Mouse (Mus musculus) limb, embryonic 11.5 days (tissue): Measurements from ENCODE around the gene Ror1. TPM values are rescaled to one million over a fixed set of nuclear protein-coding genes. Genes with fewer than 3 reads are reported as not detected.

Source experiments
- ATAC-seq: fragments of 200-750 bp; cut with Nextera tagmentation; 2 replicates; pipeline ENCODE4 v1.8.0; 2017; ENCODE audit warnings: low read depth; ENCODE audit not compliant: insufficient number of reproducible peaks, low FRiP score, low TSS enrichment
- DNase-seq: peaks from one replicate; pipeline ENCODE4 v3.0.0-alpha.2; 2015; ENCODE audit warnings: low spot score
- H3K27ac ChIP-seq: fragments of 300-500 bp; sonication (generic); replicated peaks from 2 replicates; pipeline ENCODE4 v1.5.1; 2014; ENCODE audit warnings: low read depth, mild to moderate bottlenecking, low read length
- H3K27me3 ChIP-seq: fragments of 300-500 bp; sonication (generic); 2 replicates; pipeline ENCODE4 v1.6.1; 2014; ENCODE audit warnings: mild to moderate bottlenecking, low read length, mixed read lengths; ENCODE audit not compliant: control insufficient read depth, insufficient read depth
- H3K36me3 ChIP-seq: fragments of 300-500 bp; sonication (generic); 2 replicates; pipeline ENCODE4 v1.6.1; 2014; ENCODE audit warnings: mild to moderate bottlenecking, low read length, moderate library complexity, mixed read lengths; ENCODE audit not compliant: control insufficient read depth, insufficient read depth
- H3K4me1 ChIP-seq: fragments of 300-500 bp; sonication (generic); 2 replicates; pipeline ENCODE4 v1.6.1; 2014; ENCODE audit warnings: low read length, mixed read lengths; ENCODE audit not compliant: control insufficient read depth, insufficient read depth
- H3K4me2 ChIP-seq: fragments of 300-500 bp; sonication (generic); 2 replicates; pipeline ENCODE4 v1.6.1; 2014; ENCODE audit warnings: low read depth, mild to moderate bottlenecking, moderate library complexity; ENCODE audit not compliant: severe bottlenecking
- H3K4me3 ChIP-seq: fragments of 300-500 bp; sonication (generic); 2 replicates; pipeline ENCODE4 v1.5.1; 2014; ENCODE audit warnings: low read depth, low read length
- H3K9ac ChIP-seq: fragments of 300-500 bp; sonication (generic); 2 replicates; pipeline ENCODE4 v1.6.1; 2014; ENCODE audit warnings: mild to moderate bottlenecking, low read length
- H3K9me3 ChIP-seq: fragments of 300-500 bp; sonication (generic); 2 replicates; pipeline ENCODE4 v1.6.1; 2016; ENCODE audit warnings: low read length; ENCODE audit not compliant: control insufficient read depth
- WGBS: fragments of 180-500 bp; shearing (Covaris S2); extraction: QIAGEN DNeasy Blood & Tissue Kit; methylation state at CpG from one replicate; pipeline ENCODE4 v1.1.7; 2014; 5-methylcytosine and 5-hydroxymethylcytosine counted together
- polyA plus RNA-seq: library from polyadenylated mRNA; unstranded; fragments of >200 nt; fragmentation: Nextera tagmentation; extraction: Ambion mirVana; gene quantifications from 2 replicates; pipeline ENCODE4 v1.2.1, GENCODE M21; 2014

Ror1 gene
- polyA plus RNA-seq, 1 experiment from 2014 or later, result 12.6 TPM

DNA sequence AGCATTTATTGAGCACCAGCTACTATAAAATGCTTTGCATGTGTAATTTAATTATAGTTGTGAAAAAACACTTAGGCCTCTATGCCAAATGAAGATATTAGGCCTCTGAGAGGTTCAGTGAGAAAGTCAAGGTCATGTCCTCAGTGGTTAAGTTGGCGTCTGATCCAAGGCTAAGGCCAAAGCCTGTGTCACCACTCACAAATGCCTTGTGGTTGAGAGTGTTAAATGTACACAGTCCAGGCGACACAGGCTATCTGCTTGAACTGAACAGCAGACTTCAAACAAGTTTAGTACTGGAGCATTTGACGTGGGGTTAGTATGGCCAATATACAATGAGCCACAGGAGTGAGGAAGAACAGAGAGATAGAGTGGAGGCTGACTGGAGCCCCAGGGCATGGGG is 132.5 kb downstream of the Ror1 start:
- no peak overlapping the region for H3K4me3 ChIP-seq
- no peak for ATAC-seq
- DNase-seq, result no peak
- H3K4me2 ChIP-seq, result no peak overlapping the region
- 69% methylated on average over 3 of the region's 3 CpGs for WGBS
- H3K27me3 ChIP-seq, result no peaks in the 10 kb centered on the region
- H3K9me3 ChIP-seq, result no peaks in the 10 kb centered on the region
- H3K36me3 ChIP-seq, result no peaks in the 10 kb centered on the region
- no peak overlapping the region for H3K27ac ChIP-seq
- H3K4me1 ChIP-seq, result peaks cover 13% of the 10 kb centered on the region
- H3K9ac ChIP-seq, result no peak overlapping the region

DNA sequence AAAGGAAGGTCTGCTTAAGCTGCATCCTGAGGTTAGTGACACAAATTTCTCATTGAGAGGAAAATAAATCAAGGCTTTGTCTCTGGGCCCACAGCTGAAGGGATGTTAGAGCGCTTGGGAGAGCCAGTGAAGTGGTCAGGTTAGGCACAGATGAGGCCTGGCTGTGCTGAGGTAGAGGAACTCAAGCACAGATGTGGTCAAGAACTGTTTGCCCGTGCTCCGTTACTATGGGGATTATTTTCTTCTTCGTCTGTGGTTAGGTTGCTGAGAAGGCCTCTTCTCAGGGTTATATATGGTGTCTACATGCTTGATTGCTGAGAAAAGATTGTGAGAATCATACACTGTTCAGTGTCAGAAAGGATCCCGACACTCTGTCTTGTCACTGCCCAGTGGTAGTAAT is 134.7 kb downstream of the Ror1 start:
- peaks cover 3% of the 10 kb centered on the region; the same call in 1 of the 2 replicates for H3K4me1 ChIP-seq
- no peak overlapping the region for H3K27ac ChIP-seq

DNA sequence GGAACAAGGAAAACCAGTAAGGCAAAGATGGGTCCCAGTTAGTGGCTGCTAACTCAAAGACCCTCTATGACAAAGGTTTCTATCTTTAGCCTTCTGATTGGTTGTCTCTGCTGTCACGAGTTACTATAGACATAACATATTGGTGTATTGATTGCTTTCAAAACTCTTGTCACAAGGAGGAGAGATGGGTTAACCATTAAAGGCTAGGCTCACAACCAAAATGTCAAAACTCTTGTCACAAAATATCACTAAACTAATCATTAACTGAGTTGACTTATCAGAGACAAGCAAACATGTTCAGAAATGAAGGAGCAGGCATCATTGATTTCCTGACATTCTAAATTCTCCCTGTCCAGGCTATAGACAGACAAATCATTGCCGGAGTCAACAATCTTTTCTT is 135.4 kb downstream of the Ror1 start:
- ATAC-seq (no peak), DNase-seq (no peak)

More for the DNA sequence above, 134.7 kb downstream of the Ror1 start:
- DNase-seq (no peak), ATAC-seq (no peak)
- WGBS, result 28% methylated on average over 5 of the region's 5 CpGs
- H3K4me3 ChIP-seq, result no peak overlapping the region
- no peak overlapping the region for H3K9ac ChIP-seq
- H3K4me2 ChIP-seq, result no peak overlapping the region
- H3K27me3 ChIP-seq, result no peaks in the 10 kb centered on the region
- H3K9me3 ChIP-seq, result no peaks in the 10 kb centered on the region
- no peaks in the 10 kb centered on the region for H3K36me3 ChIP-seq

DNA sequence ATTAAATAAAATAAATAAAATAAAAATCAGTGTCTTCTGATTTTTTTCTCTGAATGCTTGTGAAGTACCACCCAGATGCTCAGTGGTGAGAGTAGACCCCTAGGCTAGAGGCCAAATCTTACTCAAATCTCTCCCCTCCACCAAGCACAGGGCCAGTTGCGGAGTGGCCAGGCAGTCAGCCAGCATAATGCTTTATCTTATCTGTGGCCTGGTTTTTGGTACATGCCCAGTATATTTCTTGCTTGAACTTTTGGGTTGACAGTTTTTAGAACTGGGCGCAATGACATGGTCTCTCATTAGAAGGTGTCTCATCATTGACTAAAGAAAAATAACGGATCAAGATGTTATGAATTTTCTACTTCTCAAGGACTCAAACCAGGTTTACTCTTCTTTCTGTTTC is 136.3 kb downstream of the Ror1 start:
- Histone ChIP-seq H3K36me3 (no peaks in the 10 kb centered on the region), H3K27ac (no peak overlapping the region), H3K4me2 (no peak overlapping the region), H3K27me3 (no peaks in the 10 kb centered on the region), H3K9me3 (no peaks in the 10 kb centered on the region), H3K9ac (no peak overlapping the region), H3K4me1 (no peaks in the 10 kb centered on the region), H3K4me3 (no peak overlapping the region)
- no peak for ATAC-seq
- WGBS, result 96% methylated on average over 3 of the region's 3 CpGs
- DNase-seq, result no peak

More for the DNA sequence above, 135.4 kb downstream of the Ror1 start:
- H3K4me3 ChIP-seq, result no peak overlapping the region
- no peak overlapping the region for H3K9ac ChIP-seq
- 83% methylated on average over 2 of the region's 2 CpGs for WGBS
- H3K9me3 ChIP-seq, result no peaks in the 10 kb centered on the region
- H3K4me1 ChIP-seq, result peaks cover 3% of the 10 kb centered on the region; the same call in 1 of the 2 replicates
- no peaks in the 10 kb centered on the region for H3K27me3 ChIP-seq
- no peak overlapping the region for H3K27ac ChIP-seq
- no peaks in the 10 kb centered on the region for H3K36me3 ChIP-seq
- no peak overlapping the region for H3K4me2 ChIP-seq

DNA sequence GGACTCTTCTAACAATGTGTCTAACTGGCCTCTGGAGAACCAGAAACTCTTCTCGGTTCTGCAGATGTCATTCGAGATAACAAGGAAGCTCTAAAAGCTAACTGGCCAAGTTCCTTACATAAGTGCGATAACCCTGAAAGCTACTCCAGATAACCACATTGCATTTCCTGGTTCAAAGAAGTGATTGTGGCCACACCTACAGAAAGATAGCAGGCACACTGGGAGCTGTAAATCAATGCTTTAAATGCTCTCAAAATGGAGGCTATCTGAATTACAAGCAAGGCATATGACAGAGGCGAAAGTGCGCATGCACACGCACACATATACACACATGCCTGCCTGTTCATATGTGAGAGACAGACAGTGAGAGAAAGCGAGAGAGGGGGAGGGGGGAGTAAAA is 136.9 kb downstream of the Ror1 start:
- H3K9me3 ChIP-seq, result no peaks in the 10 kb centered on the region
- no peaks in the 10 kb centered on the region for H3K36me3 ChIP-seq
- no peak overlapping the region for H3K27ac ChIP-seq
- ATAC-seq, result no peak
- DNase-seq, result no peak
- no peak overlapping the region for H3K4me3 ChIP-seq
- no peak overlapping the region for H3K4me2 ChIP-seq
- no peaks in the 10 kb centered on the region for H3K4me1 ChIP-seq
- no peaks in the 10 kb centered on the region for H3K27me3 ChIP-seq
- H3K9ac ChIP-seq, result no peak overlapping the region
- 85% methylated on average over 7 of the region's 7 CpGs for WGBS

DNA sequence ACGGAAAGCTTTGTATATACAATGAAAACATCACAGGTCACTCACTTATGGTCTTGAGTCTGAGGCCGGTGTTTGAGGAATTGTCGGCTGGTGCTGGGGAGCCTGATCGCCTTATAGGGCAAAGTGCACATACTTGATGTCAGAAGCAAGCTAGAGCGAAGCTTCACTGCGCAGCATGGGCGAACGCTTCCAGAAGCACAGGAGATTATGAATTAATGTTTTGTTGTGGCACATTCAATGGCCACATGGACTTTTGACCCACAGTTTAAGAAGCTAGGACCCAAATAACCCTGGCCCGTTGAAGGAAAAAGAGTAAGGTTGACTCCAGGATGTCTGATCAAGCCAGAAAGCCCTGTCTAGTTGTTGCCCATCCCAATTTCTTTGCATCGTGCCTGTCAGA is 138.2 kb downstream of the Ror1 start:
- Histone ChIP-seq H3K27me3 (no peaks in the 10 kb centered on the region), H3K4me2 (no peak overlapping the region), H3K9ac (no peak overlapping the region), H3K4me3 (no peak overlapping the region), H3K36me3 (no peaks in the 10 kb centered on the region), H3K4me1 (no peaks in the 10 kb centered on the region), H3K9me3 (no peaks in the 10 kb centered on the region), H3K27ac (no peak overlapping the region)
- ATAC-seq (no peak), DNase-seq (no peak)
- 88% methylated on average over 10 of the region's 10 CpGs for WGBS

DNA sequence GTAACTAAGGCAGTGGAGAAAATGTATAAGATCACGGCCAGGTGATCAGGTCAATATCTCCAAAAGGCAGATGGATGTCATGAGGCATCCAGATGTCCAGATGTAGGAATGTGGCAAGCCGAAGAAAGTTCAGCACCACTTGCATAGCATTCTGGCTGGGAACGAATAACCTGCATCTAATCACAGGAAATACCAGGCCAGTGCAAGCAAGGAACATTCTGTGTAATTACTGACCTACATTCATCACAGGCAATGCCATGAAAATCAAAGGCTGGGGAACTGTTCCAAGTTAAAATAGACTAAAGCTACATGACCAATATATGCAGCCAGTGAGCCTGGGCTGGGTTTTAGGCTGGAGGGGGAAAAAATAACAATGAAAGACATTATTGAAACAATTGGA is 140.7 kb downstream of the Ror1 start:
- H3K36me3 ChIP-seq, result no peaks in the 10 kb centered on the region
- DNase-seq (peak; percentile 44), ATAC-seq (no peak)
- H3K27ac ChIP-seq, result no peak overlapping the region
- H3K9me3 ChIP-seq, result no peaks in the 10 kb centered on the region
- 18% methylated on average over 3 of the region's 3 CpGs for WGBS
- H3K4me2 ChIP-seq, result no peak overlapping the region
- no peaks in the 10 kb centered on the region for H3K4me1 ChIP-seq
- no peaks in the 10 kb centered on the region for H3K27me3 ChIP-seq
- H3K4me3 ChIP-seq, result no peak overlapping the region
- H3K9ac ChIP-seq, result no peak overlapping the region

DNA sequence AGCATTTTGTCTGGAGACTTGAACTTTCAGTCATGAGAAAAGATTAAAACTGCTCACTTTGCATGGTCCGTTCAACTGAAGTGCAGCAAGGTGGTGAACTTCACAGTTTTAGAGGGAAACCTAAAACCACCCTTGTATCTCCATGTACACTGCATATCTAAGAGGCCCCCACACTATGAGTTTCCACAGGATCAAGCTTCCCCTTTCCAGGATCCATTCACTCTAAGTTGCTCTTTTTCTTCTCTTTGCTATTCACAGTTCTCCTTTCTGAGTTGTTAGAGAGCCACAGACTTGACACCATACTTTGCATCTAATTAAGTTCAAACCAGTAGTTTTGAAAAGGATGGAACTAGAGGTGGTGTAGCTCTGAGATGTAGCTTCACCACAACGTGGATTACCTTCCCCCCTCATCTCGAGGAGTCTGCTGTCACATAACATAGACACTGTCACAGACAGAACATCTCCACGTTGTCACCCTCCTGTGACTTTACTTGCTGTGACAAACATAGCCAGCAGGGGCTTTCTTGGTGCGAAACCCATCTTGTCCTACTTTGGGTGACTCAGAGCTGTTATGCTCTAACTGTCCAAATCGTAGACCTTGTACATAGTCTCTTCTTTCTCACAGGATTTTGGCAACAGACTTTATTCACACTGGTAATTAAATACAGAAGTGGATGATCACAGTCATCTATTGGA is 146.6 kb downstream of the Ror1 start:
- H3K9ac ChIP-seq, result no peak overlapping the region
- no peaks in the 10 kb centered on the region for H3K36me3 ChIP-seq
- DNase-seq (no peak), ATAC-seq (no peak)
- H3K27me3 ChIP-seq, result no peaks in the 10 kb centered on the region
- H3K4me3 ChIP-seq, result no peak overlapping the region
- no peak overlapping the region for H3K27ac ChIP-seq
- H3K9me3 ChIP-seq, result no peaks in the 10 kb centered on the region
- no peak overlapping the region for H3K4me2 ChIP-seq
- no peaks in the 10 kb centered on the region for H3K4me1 ChIP-seq
- WGBS, result 81% methylated on average over 6 of the region's 6 CpGs

DNA sequence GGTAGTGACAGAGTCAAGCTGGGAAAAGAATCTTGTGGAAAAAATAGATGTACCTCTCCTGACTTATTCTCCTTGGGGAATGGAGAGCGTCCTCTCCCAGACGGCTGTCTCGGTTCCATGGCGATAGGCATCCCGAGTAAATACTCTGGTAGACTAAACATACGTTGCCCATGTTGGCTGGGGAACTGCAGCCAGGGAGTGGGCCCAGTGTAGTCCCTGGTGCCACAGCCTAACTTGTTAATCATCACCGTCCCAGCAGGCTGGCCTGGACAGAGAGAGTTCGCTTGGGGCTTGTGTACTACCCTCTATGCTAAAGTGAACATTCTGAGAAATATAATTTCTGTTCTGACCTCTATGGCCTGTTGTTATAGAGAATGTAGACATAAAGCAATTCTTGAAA is 148.7 kb downstream of the Ror1 start:
- no peaks in the 10 kb centered on the region for H3K9me3 ChIP-seq
- WGBS, result 87% methylated on average over 8 of the region's 8 CpGs
- no peak overlapping the region for H3K9ac ChIP-seq
- H3K4me2 ChIP-seq, result no peak overlapping the region
- H3K27ac ChIP-seq, result no peak overlapping the region
- no peaks in the 10 kb centered on the region for H3K4me1 ChIP-seq
- H3K4me3 ChIP-seq, result no peak overlapping the region
- ATAC-seq (no peak), DNase-seq (no peak)
- H3K36me3 ChIP-seq, result no peaks in the 10 kb centered on the region
- no peaks in the 10 kb centered on the region for H3K27me3 ChIP-seq
